Mouse (Mus musculus) ES-E14 (cell line): Measurements from ENCODE around the gene Pla2g1b. TPM values are rescaled to one million over a fixed set of nuclear protein-coding genes. Genes with fewer than 3 reads are reported as not detected.
"Not testable (repeated sequence)": the region's sequence is repeated elsewhere in the genome, so short reads cannot be mapped to it uniquely, and the experiment has no call there.

ENCODE experiments used
- DNase-seq: peaks from one replicate; pipeline ENCODE4 v3.0.0-alpha.2; 2013; ENCODE audit warnings: low read depth, low spot score
- H3K27ac ChIP-seq: 2 replicates; pipeline ENCODE4 v1.5.1; 2012; ENCODE audit warnings: low read depth, mild to moderate bottlenecking, low read length, moderate library complexity, mixed read lengths; ENCODE audit not compliant: poor library complexity, insufficient read depth, severe bottlenecking
- H3K36me3 ChIP-seq: 2 replicates; pipeline ENCODE4 v1.6.1; 2012; ENCODE audit warnings: mild to moderate bottlenecking, low read length, moderate library complexity, mixed read lengths; ENCODE audit not compliant: control insufficient read depth, poor library complexity, insufficient read depth, severe bottlenecking
- H3K4me1 ChIP-seq, 2 experiments: fragments of 150-350 bp in 1 of 2; sonication (generic) in 1 of 2; 2 replicates each; pipeline ENCODE4 v1.6.1; 2012; ENCODE audit warnings: low read length in 2 of 2, mild to moderate bottlenecking in 1 of 2, mixed read lengths in 1 of 2; ENCODE audit not compliant: control insufficient read depth in 2 of 2, insufficient read depth in 2 of 2, poor library complexity in 1 of 2
- H3K4me3 ChIP-seq, 2 experiments: fragments of 150-350 bp in 1 of 2; sonication (generic) in 1 of 2; 2 replicates each; pipeline ENCODE4 v1.5.1; 2012; ENCODE audit warnings: low read length in 2 of 2, low read depth in 1 of 2, mild to moderate bottlenecking in 1 of 2, mixed read lengths in 1 of 2; ENCODE audit not compliant: insufficient read depth in 1 of 2, poor library complexity in 1 of 2, severe bottlenecking in 1 of 2
- H3K9ac ChIP-seq: 2 replicates; pipeline ENCODE4 v1.6.1; 2012; ENCODE audit warnings: low read depth, mild to moderate bottlenecking, low read length, mixed read lengths; ENCODE audit not compliant: poor library complexity, insufficient read depth, severe bottlenecking
- H3K9me3 ChIP-seq: fragments of 150-350 bp; sonication (generic); 2 replicates; pipeline ENCODE4 v1.6.1; 2012; ENCODE audit warnings: low read depth, mild to moderate bottlenecking, low read length; ENCODE audit not compliant: control insufficient read depth, insufficient read depth
- CHD2 ChIP-seq: IDR thresholded peaks from 2 replicates; pipeline ENCODE4 v1.6.1; 2014; ENCODE audit warnings: mild to moderate bottlenecking, low read depth, low read length, inconsistent platforms
- HCFC1 ChIP-seq: IDR thresholded peaks from 2 replicates; pipeline ENCODE4 v1.6.1; 2012; ENCODE audit warnings: low read length, inconsistent platforms, borderline replicate concordance; ENCODE audit not compliant: insufficient read depth
- MAFK ChIP-seq: IDR thresholded peaks from 2 replicates; pipeline ENCODE4 v1.6.1; 2014; ENCODE audit warnings: mild to moderate bottlenecking, low read depth, low read length, inconsistent platforms; ENCODE audit not compliant: insufficient read depth
- ZC3H11A ChIP-seq: IDR thresholded peaks from 2 replicates; pipeline ENCODE4 v1.6.1; 2012; ENCODE audit warnings: low read depth, mild to moderate bottlenecking, inconsistent platforms, low read length, borderline replicate concordance
- ZNF384 ChIP-seq: IDR thresholded peaks from 2 replicates; pipeline ENCODE4 v1.6.1; 2012; ENCODE audit warnings: low read depth, low read length, inconsistent platforms
- in situ Hi-C, 2 experiments: fragments of 600-800 bp; cut with MboI; formaldehyde crosslinking; loops; one replicate each; pipeline ENCODE4 v1.15.1; 2025; ENCODE audit warnings: low sequenced_read_pairs in 2 of 2, inconsistent platforms in 1 of 2; ENCODE audit not compliant: unreplicated experiment in 2 of 2
- total RNA-seq: library from RNA; depleted of rRNA; stranded (reverse); fragments of 300-350 nt; gene quantifications from 2 replicates; pipeline ENCODE4 v1.2.3, GENCODE M21; 2012

Gene Pla2g1b
- total RNA-seq, 1 experiment: 31.1 TPM

GRCm38 (mm10) chr5:115497033-115497432 is 31.0 kb downstream of the Pla2g1b start:
- no peak for DNase-seq
- no peaks in the 10 kb centered on the region for H3K36me3 ChIP-seq
- H3K27ac ChIP-seq: no peak overlapping the region; the same call in 1 of the 2 replicates
- no peak overlapping the region for H3K9ac ChIP-seq
- H3K9me3 ChIP-seq: no peaks in the 10 kb centered on the region
- H3K4me3 ChIP-seq: no peak overlapping the region
- in situ Hi-C loops: no loop called here
- TF ChIP-seq MAFK: peak; percentile 62; the same call in 1 of the 2 replicates
- no peak for TF ChIP-seq CHD2
- peaks cover 0 to 10% of the 10 kb centered on the region in 2 experiments; a peak in 2 of 4 replicates for H3K4me1 ChIP-seq

DNA sequence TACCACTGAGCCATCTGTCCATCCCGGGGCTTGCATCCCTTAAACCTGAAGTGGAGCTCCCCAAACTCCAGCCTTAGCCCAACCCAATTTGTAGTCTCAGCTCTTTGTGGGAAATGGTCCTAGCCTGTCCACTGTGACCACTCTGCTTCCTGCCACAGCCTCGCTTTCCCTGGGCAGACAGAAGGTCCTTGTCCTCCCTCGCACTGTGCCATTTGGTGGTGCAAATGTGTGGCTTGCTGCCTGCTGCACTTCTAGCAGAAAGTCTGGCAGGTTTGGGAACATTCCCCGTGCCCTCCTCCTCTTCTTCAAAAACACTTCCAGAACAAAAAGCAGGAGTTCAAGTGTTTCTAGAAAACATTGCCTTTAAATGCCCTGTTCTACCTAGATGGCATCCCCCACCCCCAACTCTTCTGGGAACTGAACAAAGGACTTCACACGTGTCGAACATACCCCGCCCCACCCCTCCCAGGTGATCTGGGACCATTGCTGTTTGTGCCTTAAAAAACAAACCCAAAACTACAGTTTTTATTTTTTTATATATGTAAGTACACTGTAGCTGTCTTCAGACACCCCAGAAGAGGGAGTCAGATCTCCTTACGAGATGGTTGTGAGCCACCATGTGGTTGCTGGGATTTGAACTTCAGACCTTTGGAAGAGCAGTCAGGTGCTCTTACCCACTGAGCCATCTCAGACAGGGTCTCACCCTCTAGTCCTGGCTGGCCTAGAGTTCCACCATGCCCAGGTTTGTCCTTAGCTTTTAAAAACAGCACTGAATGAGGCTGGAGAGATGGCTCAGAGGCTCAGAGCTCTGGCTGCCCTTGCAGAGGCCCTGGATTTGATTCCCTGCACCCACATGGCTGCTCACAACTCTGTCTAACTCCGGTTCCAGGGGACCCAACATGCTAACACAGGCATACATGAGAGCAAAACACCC is 32.5 kb downstream of the Pla2g1b start:
- H3K9me3 ChIP-seq: no peaks in the 10 kb centered on the region
- TF ChIP-seq MAFK (no peak), ZC3H11A (no peak), ZNF384 (no peak), CHD2 (no peak), HCFC1 (no peak)
- DNase-seq: no peak
- H3K4me1 ChIP-seq: peaks cover 0 to 8% of the 10 kb centered on the region in 2 experiments; a peak in 2 of 4 replicates
- H3K27ac ChIP-seq: peak overlapping the region; percentile 9; the same call in 1 of the 2 replicates
- H3K36me3 ChIP-seq: no peaks in the 10 kb centered on the region
- peak overlapping the region; percentile 34; the same call in 1 of the 2 replicates for H3K9ac ChIP-seq
- in situ Hi-C loops: no loop called here
- no peak overlapping the region for H3K4me3 ChIP-seq

GRCm38 (mm10) chr5:115500383-115500935 is 34.4 kb downstream of the Pla2g1b start:
- DNase-seq: no peak
- in situ Hi-C loops: loop anchor here in 1 of 2 experiments (5.0 kb wide), 1 partner anchor 37 kb away; no protein-coding TSS in a partner anchor
- no peaks in the 10 kb centered on the region for H3K9me3 ChIP-seq
- TF ChIP-seq ZNF384 (no peak), MAFK (no peak), CHD2 (no peak), HCFC1 (no peak), ZC3H11A (no peak)
- H3K4me3 ChIP-seq: no peak overlapping the region
- peaks cover 0 to 8% of the 10 kb centered on the region in 2 experiments; a peak in 2 of 4 replicates for H3K4me1 ChIP-seq
- H3K36me3 ChIP-seq: no peaks in the 10 kb centered on the region
- H3K9ac ChIP-seq: no peak overlapping the region
- H3K27ac ChIP-seq: no peak overlapping the region; the same call in 1 of the 2 replicates

DNA sequence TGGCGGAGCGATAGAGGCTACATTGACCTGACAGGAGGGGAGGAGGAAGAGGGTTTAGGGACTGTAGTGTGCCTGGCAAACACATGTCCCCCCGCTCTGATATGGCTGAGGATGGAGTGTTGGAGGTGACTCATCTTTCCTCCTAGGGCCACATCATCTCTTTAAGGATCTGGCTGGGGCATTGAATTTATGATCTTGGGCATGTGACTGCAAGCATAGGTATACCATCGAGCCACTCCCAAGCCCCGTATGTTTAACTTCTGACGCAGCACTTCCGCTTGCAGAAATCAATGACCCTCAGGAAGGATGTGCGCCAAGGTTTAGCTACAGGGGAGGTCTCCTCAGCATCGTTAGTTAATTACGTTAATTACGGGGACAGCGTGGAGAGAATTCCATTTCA is 37.0 kb downstream of the Pla2g1b start:
- Histone ChIP-seq H3K4me1 (peaks cover 0 to 7% of the 10 kb centered on the region in 2 experiments; a peak in 2 of 4 replicates), H3K9me3 (no peaks in the 10 kb centered on the region), H3K27ac (no peak overlapping the region), H3K36me3 (no peaks in the 10 kb centered on the region), H3K4me3 (no peak overlapping the region), H3K9ac (no peak overlapping the region)
- DNase-seq: no peak
- TF ChIP-seq HCFC1 (no peak), ZC3H11A (no peak), CHD2 (no peak), ZNF384 (no peak), MAFK (no peak)
- in situ Hi-C loops: loop anchor here in 1 of 2 experiments (5.0 kb wide), 1 partner anchor 34 kb away; no protein-coding TSS in a partner anchor

GRCm38 (mm10) chr5:115505617-115506016 is 39.6 kb downstream of the Pla2g1b start:
- H3K4me3 ChIP-seq, DNase-seq, H3K9ac ChIP-seq, H3K27ac ChIP-seq, H3K36me3 ChIP-seq, H3K9me3 ChIP-seq, in situ Hi-C loops: not testable (repeated sequence)
- peaks cover 8 to 20% of the 10 kb centered on the region in 2 experiments; a peak in 3 of 4 replicates for H3K4me1 ChIP-seq
